Mouse (Mus musculus): ENCODE measurements around the gene Dnm2. TPM values are rescaled to one million over a fixed set of nuclear protein-coding genes. Genes with fewer than 3 reads are reported as not detected.
A peak's percentile ranks its signal among the peaks of the same experiment; 100 is the strongest.
"Not testable (repeated sequence)": the region's sequence is repeated elsewhere in the genome, so short reads cannot be mapped to it uniquely, and the experiment has no call there.

Dnm2 gene
- polyA plus RNA-seq, 3 experiments from 2014 or later = 85.4 to 117 (median 97.6) TPM

DNA sequence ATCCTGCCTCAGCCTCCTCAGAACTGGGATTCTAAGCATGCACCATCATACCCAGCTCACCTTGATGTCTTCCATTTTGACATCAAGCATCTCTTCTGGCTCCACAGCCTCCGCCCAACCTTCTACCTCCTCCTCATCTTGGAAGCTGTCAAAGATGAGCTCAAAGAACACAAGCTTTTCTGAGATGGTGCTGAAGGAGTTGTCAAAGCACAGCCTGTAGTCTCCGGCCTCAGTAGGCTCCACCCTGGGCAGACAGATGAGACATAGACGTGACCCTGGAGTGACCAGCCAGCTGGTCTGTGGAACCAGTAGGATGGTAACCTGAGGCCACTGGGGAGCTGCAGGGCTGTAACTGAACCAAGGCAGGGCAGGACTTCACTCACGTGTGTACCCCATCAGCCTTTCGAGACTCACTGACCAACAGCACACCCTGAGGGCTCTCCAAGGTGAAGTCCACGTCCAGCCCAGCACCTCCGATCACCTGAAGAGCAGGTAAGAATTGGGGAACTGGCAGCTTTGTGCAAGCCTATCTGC lies 84.2 kb downstream of the Dnm2 start:
- ATAC-seq = no peak

DNA sequence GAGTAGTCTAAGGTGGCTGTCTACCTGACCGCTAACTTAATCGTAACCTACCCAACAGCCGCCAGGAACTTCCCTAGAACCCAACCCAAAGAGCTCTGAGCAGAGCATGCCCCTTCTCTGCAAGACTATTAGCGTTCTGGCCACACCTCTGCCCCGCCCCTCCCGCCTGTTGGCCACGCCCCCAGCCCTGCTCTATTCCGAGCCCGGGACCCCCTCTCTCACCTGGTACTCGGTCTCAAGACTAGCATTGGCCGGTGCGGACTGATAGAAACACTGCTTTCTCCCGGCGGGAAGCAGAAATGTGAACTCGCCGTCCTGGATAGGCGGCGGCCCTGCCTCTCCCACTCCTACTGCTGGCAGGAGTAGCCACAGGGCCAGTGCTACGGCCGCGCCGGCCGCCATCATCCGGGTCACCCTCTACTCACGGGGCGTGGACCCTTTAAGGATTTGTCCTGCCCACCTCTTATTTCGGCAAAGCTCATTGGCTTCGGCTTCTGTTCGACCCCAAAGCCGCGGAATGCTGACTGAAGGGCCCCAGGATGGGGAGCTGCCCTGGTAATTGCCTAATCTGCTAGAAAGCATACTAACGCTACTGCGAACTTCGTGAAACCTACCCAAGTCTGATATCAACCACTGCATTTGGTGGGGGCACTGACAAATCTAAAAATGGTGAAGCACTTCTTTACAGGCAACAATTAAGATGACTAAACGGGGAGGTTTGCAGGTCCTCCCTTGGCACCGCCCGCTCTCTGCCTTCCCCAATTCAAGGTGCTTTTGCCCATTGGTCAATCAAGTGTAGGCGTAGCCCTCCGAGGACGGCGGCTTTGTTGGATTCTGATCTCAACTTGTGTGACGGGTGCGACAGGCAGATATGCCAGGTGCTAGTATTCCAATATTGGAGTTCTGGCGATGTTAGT lies 85.3 kb downstream of the Dnm2 start, which contains the start of gene Tmed1:
Gene Tmed1 (minus strand): TSS at position 481 of the 917 bp plus-strand sequence.
- peak; percentile 80 for ATAC-seq

DNA sequence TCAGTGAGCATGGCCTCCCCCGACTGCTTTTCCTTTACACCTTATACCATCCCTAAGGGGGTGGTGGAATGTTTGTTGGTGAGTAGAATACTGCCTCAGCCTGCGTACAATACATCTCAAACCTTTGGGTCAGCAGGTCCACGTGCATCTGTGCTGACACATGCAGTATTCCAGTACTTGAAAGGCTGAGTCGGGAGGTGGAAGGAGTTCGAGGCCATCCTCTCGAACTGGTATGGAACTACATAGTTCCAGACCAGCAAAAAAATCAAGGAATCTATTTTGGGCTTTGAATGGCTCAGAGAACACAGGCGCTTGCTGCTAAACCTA lies 85.9 kb downstream of the Dnm2 start:
- no peak for ATAC-seq

DNA sequence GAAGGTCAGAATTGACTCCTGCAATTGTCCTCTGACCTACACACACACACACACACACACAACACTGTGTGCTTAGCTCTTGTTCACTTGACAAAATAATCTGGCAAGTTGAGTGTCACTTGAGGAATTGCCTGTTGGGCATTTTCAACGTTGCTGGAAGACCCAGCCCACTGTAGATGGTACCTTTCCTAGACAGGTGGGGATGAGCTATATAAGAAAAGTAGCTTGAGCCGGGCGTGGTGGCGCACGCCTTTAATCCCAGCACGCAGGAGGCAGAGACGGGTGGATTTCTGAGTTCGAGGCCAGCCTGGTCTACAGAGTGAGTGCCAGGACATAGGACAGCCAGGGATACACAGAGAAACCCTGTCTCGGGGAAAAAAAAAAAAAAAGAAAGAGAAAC lies 86.3 kb downstream of the Dnm2 start:
- ATAC-seq = no peak

DNA sequence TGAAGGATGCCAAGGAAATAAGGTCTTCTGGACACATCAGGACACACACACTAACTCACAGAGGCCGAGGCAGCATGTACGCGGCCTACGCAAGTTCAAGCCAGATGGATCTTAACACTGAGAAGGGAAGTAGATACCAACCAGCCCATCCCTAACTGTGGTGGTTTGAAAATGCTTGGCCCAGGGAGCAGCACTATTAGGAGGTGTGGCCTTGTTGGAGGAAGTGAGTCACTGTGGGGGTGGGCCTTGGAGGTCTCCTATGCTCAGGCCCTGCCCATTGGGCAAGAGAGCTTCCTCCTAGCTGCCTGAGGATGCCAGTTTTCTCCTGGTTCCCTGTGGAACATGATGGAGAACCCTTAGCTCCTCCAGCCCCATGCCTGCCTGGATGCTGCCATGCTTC lies 88.8 kb downstream of the Dnm2 start:
- no peak for ATAC-seq

DNA sequence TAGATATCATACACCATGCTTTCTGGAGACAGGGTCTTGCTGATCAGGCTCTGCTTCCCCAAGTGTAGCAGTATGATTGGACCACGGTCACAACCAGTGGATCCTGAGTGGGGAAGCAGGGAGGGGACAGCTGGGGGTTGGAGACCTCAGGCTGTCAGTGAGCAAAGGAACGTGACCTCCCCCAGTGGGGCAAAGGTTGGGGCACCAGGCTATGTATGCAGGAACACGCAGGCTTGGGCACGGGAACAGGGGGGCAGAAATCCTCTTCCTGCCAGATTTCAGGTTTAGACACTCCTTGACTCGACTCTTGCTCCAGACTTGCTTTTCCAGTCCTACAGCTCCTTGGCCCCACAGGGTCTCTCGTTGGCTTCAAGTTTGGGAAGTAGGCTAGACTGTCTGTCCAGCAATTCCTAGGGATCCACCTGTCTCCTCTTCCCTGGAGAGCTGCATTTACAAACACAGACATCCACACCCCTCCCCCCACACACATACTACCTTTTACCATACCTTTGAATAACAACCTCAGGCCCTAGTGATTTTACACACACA lies 93.3 kb downstream of the Dnm2 start:
- ATAC-seq = no peak

DNA sequence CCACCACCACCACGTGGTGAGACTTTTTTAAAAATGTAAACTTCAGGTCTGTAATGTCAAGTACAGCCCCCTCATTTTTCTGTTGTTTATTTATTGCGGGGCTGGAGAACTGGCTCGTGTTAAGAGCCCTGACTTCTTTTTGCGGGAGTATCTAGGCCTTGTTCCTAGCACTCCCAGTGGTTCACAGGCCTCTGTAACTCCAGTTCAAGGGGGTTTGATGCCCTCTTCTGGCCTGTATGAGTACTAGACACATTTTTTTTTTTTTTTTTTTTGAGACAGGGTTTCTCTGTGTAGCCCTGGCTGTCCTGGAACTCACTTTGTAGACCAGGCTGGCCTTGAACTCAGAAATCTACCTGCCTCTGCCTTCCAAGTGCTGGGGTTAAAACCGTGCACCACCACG lies 94.0 kb downstream of the Dnm2 start:
- not testable (repeated sequence) for ATAC-seq

DNA sequence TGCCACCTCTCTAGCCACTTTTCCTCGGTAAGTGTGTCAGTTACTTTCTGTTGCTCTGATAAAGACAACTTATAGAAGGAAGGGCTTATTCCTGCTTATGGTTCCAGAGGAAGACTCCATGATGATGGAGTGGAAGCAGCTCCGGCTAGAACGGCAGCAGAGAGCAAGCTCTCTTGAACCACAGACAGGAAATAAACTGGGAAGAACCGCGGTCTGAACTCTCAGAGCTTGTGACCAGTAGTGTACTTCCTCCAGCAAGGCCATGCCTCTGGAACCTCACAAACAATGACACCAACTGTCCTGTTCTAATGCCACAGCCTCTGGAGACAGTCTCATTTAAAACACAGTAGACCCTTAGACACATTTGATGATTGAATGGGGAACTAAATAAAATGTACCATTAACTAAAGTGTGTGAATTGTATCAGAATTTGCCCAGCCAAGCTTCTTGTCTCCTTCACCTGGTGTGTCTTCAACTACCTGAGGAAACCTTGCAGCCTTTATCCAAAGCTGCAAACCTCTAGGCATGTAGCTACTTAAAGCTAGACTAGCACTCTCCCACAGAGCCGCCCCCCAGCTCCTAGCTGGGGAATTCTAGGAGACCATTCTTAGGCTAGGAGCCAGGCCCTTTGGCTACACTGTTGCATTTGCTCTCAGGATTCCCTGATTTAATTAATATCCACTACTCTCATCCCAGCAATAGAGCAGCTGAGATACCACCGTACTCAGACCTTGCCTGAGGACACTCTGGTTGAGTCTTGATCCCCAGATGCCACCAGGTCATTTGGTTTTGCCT lies 100.6 kb downstream of the Dnm2 start:
- ATAC-seq = no peak

DNA sequence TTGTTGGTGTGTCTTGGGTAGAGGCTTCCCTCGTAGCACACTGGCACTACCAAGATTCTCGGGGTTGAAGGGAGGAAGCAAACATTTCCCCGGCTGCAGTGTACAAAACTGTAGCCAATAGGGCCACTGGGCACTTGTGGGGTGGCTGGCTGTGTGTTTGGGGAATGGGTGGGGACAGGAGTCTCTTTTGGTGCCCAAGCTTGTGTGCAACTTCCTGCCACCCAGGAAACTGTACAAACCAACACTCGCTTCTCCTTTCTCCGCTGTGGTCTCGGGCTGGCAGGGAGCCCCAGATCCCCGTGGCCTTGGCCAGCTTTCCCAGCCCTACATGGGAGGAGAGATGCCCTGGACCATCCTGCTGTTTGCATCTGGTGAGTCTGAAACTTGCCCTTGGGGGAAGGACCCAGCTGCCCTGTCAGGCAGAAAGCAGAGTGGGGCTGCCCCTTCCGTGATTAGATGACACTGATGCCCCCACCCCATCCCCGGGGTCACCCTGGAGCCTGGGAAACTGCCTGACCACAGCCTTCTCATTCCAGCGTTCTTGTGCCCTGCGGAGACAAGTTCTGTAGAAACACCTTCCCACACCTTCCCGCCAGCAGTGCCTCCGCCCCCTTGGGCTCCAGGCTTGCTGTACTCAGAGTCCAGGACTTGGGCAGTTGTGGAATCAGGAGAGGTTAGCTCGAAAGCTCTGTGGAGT lies 101.4 kb downstream of the Dnm2 start, which contains the start of gene AB124611:
Gene AB124611 (plus strand): TSS at position 240 of the 697 bp plus-strand sequence.
- peak; percentile 67 for ATAC-seq

DNA sequence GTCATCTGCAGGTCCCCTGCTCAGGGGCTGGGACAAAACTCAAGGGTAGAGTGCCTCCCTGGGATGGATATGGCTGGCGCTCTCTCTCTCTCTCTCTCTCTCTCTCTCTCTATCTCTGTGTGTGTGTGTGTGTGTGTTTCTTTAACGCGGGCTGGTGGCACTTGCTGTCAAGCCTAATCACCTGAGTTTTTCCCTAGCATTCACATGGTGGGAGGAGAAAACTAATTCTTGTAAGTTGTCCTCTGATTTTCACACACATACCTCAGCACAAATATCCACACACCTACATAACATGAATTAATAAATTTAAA lies 101.9 kb downstream of the Dnm2 start:
- no peak for ATAC-seq

DNA sequence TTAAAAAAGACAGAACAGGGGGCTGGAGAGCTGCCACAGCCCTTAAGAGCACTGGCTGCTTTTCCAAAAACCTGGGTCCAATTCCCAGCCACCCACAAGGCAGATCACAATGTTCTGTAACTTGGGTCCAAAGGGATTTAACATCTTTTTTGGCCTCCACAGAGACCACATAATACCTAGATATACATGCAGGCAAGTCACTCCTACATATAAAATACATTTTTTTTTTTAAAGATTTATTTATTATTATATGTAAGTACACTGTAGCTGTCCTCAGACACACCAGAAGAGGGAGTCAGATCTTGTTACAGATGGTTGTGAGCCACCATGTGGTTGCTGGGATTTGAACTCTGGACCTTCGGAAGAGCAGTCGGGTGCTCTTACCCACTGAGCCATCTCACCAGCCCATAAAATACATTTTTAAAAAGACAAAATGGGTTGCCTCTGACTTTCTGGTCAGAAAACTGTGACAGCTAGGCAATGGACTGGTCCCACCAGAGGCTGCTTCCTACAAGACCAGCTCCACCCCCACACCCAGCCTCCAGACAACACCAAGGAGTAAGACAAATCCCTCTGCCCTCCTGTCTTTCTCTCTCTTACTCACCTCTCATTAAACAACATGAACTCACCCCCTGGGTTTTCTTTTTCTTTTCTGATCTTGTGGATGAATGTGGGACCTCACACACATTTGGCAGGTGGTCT lies 102.5 kb downstream of the Dnm2 start:
- no peak for ATAC-seq

DNA sequence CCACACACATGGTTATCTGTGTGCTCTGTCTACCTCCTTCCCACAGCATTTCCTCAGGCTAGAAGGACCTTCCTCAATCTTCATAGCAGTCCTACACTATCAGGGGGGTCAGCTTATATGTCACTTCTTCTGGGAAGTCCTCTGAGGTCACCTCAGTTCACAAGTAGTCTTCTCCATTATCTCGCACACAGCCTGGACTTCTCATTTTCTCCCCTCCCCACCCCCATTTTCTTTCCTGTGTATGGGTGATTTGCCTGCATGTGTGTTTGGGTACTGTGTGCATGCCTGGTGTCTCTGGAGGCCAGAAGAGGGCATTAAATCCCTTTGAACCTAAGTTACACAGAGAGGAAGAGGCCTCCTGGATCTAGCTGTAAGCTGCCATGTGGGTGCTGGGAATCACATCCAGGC lies 103.2 kb downstream of the Dnm2 start:
- no peak for ATAC-seq

DNA sequence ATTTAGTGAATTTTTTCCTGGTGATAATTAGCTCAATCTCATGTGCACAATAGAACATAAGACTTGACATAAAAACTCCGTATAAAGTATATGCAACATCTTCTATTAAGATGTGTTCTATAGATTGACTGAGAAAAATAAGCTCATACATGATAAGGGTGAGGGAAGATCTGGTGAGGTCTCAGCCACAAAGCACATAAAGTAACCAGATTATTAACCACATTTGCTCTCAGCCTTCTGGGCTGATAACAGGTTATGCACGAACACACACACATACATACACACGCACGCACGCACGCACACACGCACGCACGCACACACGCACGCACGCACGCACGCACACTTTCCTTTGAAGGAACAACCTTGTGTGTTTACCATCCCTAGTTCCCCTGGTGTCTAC lies 111.8 kb downstream of the Dnm2 start:
- no peak for ATAC-seq

DNA sequence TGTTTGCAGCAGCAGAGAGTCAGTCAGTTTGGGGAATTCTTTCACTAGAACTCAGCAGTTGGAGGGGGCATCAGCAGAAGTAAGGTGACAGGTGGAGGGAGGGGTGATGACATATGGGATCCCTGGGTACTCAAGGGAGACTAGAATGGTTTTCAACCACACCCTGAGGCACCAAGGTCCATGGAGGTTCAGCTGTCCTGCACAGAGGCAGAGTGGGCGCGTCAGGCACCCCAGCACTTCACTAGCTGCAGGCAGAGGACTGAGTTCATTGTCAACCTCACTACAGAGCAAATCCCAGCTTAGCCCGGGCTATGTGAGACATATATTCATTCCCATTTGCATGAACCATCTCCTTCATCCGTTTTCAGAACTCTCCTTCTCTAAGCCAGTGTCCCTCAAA lies 112.3 kb downstream of the Dnm2 start:
- no peak for ATAC-seq

DNA sequence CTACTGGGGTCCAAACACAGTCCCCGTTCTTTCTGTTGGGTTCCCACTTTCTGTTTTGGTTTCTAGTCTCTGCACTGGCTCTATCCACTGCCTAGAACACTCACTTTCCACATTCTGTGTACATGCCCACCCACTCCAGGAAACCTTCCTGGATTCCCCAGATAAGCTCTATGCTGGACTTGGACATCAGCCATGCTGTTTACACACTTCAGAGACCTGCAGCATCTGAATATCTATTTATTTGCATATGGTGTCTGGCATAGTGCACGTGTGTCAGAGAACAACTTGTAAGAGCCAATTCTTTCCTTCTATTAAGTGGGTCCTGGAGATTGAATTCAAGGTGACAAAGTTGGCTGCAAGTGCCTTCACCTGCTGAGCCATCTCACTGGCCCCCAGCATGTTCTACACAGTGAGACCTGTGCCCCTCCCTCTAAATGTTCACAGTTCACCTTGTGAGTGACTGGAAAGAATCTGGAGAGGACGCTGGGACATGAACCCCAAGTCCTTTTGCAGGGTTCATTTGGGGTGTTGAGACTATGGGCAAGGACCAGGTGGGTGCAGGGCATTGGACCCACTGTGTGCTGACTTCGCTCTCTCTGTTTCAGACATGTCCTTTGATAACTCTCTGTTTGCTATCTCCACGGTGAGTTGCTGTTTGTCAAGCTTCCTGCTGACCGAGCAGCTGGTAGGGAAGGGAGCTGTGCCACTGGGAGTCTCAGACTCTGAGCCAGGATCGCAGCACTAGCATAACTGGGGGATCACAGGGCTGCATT lies 115.5 kb downstream of the Dnm2 start:
- no peak for ATAC-seq

DNA sequence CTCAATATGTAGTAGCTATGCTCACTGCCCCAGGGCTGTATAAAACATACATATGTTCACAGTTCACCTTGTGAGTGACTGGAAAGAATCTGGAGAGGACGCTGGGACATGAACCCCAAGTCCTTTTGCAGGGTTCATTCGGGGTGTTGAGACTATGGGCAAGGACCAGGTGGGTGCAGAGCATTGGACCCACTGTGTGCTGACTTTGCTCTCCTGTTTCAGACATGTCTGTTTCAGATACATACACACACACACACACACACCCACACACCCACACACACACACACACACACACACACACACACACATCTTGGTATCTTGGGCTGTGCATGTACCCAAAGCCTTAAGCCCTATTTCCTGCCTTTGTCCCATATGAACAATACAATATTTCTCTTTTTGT lies 117.3 kb downstream of the Dnm2 start:
- ATAC-seq = not testable (repeated sequence)

DNA sequence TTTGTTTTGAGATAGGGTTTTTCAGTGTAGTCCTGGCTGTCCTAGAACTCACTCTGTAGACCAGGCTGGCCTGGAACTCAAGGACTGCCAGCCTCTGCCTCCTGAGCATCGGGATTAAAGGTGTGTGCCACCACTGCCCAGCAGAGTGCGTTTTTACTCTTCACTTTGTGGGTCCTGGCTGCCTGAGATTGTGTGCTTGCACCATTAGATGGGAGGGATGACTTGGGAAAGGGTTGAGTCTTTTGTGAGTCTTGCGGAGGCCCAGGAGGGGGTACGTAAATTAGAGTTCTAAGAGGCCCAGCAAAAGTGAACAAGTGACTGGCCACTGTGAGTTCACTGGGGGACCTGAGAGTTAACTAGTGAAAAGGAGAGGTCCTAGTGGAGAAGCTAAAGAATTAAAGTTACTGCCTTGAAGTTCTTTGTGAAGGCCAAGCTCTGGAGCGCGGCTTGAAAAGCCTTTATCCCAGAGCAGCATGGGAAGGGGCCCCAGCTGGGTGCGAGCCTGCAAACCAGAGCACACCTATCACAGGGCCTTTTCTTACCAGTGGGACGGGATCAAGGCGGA lies 120.7 kb downstream of the Dnm2 start:
- ATAC-seq = no peak

DNA sequence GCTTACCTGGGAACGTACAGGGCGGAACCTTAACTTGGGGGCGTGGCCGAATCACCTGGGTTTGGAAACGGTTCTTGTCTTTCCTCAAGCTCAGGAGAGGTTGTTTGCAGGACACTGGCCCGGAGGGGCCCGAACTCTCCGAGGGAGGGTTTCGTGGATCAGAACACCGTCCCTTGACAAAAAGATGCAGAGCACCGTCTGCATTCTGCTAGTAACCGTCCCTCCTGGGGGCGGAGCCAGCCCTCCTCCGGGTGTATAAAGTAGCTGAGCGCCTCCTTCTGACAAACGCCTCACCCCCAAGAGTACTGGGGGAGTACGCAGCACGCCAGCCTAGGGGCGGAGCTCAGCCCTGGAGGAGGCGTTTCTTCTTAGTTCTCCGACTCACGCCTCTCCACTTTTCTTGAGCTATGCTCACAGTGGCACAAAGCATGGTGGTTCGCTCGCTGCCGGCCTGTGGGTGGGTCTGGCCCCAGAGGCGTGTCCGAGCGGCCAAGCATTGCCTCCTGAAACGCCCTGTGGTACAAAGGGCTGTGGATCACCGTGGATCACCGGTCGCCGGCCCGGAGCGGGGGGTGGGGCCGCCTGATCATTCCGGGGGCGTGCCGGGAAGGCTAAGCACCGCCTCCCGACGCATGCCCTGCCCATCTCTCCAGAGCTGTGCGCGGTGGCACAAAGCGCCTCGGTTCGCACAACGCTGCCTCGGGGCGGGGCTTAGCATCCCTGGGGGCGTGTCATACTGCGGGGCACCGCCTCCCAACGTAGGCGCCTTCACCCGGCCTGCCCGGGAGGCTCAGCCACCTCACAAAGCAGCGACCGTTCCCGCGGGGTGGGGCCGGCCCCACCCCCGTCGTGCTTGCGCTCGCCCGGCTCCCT lies 121.4 kb downstream of the Dnm2 start:
- peak; percentile 84 for ATAC-seq

DNA sequence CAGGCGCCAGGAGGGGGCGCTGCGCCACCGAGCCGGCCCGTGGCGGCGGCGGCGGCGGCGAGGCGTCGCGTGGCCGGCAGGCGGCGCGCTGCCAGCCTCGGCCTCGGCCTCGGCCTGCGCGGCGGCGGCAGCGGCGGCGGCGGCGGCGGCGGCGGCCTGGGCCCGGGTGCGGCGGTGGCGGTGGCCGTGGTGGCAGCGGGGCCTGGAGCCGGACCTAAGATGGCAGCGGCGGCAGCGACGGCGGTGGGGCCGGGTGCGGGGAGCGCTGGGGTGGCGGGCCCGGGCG lies 122.0 kb downstream of the Dnm2 start, which contains the start of gene Carm1:
Gene Carm1 (plus strand): TSS at position 106 of the 286 bp plus-strand sequence.
- ATAC-seq = no peak
